Mouse (Mus musculus): ENCODE measurements at regions not wholly inside any gene's neighbourhood (a gene's known extent, or its start where the extent isn't known, plus 50 kb on each side); places are given as distances from the start of the nearest gene placed in this dataset.

- Histone ChIP-seq H3K36me3 (ENCODE audit: control insufficient read depth, insufficient read depth, low read length) (no peaks in the 10 kb centered on the region), H3K27ac (ENCODE audit: control insufficient read depth, insufficient read depth, low read length) (no peak overlapping the region), H3K27me3 (ENCODE audit: control insufficient read depth, insufficient read depth, low read length) (no peaks in the 10 kb centered on the region), H3K4me3 (ENCODE audit: control insufficient read depth, insufficient read depth, low read length) (no peak overlapping the region), H3K4me1 (replicated peaks; ENCODE audit: control insufficient read depth, insufficient read depth, low read length) (peaks cover 2% of the 10 kb centered on the region; the same call in 1 of the 2 replicates)
- no peak for TF ChIP-seq CTCF (IDR thresholded peaks at IDR 0.05; ENCODE audit: borderline replicate concordance, control insufficient read depth, extremely low read depth, insufficient read depth, low read length, poor library complexity)
- TF ChIP-seq POLR2A (IDR thresholded peaks at IDR 0.05; ENCODE audit: control insufficient read depth, extremely low read depth, insufficient read depth, low read length, poor library complexity): no peak
- 90% methylated on average over 2 of the region's 2 CpGs for WGBS
- DNase-seq: no peak
Measured at GRCm38 (mm10) chr14:72942571-72942970, 106.3 kb downstream of the Cysltr2 start.

DNA sequence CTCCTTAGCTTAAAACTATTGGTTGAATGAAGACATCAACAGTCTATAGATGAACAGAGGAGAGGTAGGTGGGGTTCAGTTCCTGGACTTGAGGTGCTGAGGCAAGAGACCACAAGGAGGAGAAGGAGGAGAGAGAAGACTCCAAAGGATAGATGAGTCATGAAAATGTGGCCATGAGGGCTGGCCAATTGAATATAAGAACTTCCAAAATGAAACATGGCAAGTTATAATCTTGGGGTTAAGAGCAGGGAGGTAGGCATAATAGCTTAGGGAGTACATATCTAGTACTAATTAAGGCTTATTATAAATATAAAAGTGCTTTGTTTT is 109.9 kb downstream of the Cysltr2 start:
- Histone ChIP-seq H3K4me1 (replicated peaks; ENCODE audit: control insufficient read depth, insufficient read depth, low read length) (peaks cover 2% of the 10 kb centered on the region; the same call in 1 of the 2 replicates), H3K27me3 (ENCODE audit: control insufficient read depth, insufficient read depth, low read length) (no peaks in the 10 kb centered on the region), H3K4me3 (ENCODE audit: control insufficient read depth, insufficient read depth, low read length) (no peak overlapping the region), H3K27ac (ENCODE audit: control insufficient read depth, insufficient read depth, low read length) (no peak overlapping the region), H3K36me3 (ENCODE audit: control insufficient read depth, insufficient read depth, low read length) (no peaks in the 10 kb centered on the region)
- TF ChIP-seq POLR2A (IDR thresholded peaks at IDR 0.05; ENCODE audit: control insufficient read depth, extremely low read depth, insufficient read depth, low read length, poor library complexity) (no peak), CTCF (IDR thresholded peaks at IDR 0.05; ENCODE audit: borderline replicate concordance, control insufficient read depth, extremely low read depth, insufficient read depth, low read length, poor library complexity) (no peak)
- DNase-seq: no peak

DNA sequence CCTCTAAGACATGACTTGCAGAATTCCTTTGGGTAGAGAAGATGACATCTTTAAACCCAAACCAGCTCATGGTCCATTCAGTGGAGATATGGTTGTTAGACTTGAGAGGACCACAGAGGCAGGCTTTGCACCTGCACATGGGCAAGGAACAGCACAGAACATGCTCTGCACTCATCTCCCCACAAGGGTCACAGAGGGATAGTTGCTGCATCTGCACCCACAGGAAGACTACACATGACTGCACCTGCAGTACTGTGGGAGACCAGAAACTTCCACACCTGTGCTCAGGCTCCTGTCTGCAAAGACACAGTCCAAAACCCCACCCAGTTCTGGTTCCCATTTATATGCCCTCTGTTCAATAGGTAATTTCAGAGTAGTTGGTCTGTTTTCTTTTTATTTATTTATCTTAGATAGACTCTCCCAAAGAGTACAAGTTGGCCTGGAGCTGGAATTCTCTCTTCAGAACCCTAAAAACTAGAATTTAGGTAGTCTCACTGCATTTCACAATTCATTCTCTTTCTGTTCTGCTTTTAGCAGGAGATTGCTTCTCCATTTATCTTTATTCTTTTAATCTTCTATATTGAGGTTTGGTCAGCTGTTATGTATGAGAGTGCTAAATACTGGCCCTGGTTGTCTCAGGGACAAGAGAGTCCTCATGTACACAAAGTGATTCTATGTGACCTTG is 110.4 kb downstream of the Cysltr2 start:
- Histone ChIP-seq H3K4me1 (replicated peaks; ENCODE audit: control insufficient read depth, insufficient read depth, low read length) (peaks cover 2% of the 10 kb centered on the region; the same call in 1 of the 2 replicates), H3K27me3 (ENCODE audit: control insufficient read depth, insufficient read depth, low read length) (no peaks in the 10 kb centered on the region), H3K36me3 (ENCODE audit: control insufficient read depth, insufficient read depth, low read length) (no peaks in the 10 kb centered on the region), H3K4me3 (ENCODE audit: control insufficient read depth, insufficient read depth, low read length) (no peak overlapping the region), H3K27ac (ENCODE audit: control insufficient read depth, insufficient read depth, low read length) (no peak overlapping the region)
- no peak for TF ChIP-seq CTCF (IDR thresholded peaks at IDR 0.05; ENCODE audit: borderline replicate concordance, control insufficient read depth, extremely low read depth, insufficient read depth, low read length, poor library complexity)
- peak; percentile 18 for DNase-seq

DNA sequence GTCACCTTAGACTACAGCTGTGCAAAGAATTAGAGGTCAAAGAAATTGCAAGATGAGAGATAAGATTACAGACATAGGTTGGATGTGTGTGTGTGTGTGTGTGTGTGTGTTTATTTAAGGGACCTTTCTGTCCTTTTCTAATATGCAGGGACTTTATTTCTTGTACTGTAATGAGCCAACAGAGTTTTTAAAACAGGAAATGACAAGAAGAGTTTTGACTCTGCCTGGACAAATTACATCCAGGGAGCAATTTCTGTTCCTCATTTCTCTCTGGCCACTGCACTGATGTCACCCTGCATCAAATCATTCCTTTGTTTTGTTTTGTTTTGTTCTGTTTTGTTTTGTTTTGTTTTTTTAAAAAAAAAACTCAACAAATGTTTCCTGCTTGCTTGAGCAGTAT is 115.3 kb downstream of the Cysltr2 start:
- Histone ChIP-seq H3K4me3 (ENCODE audit: control insufficient read depth, insufficient read depth, low read length) (no peak overlapping the region), H3K4me1 (replicated peaks; ENCODE audit: control insufficient read depth, insufficient read depth, low read length) (peaks cover 2% of the 10 kb centered on the region; the same call in 1 of the 2 replicates), H3K27me3 (ENCODE audit: control insufficient read depth, insufficient read depth, low read length) (no peaks in the 10 kb centered on the region), H3K36me3 (ENCODE audit: control insufficient read depth, insufficient read depth, low read length) (no peaks in the 10 kb centered on the region), H3K27ac (ENCODE audit: control insufficient read depth, insufficient read depth, low read length) (no peak overlapping the region)
- TF ChIP-seq CTCF (IDR thresholded peaks at IDR 0.05; ENCODE audit: borderline replicate concordance, control insufficient read depth, extremely low read depth, insufficient read depth, low read length, poor library complexity): no peak
- no peak for TF ChIP-seq POLR2A (IDR thresholded peaks at IDR 0.05; ENCODE audit: control insufficient read depth, extremely low read depth, insufficient read depth, low read length, poor library complexity)
- no peak for DNase-seq

- no peak overlapping the region for H3K4me3 ChIP-seq (ENCODE audit: control insufficient read depth, insufficient read depth, low read length)
- H3K27ac ChIP-seq (ENCODE audit: control insufficient read depth, insufficient read depth, low read length): no peak overlapping the region
- 89% methylated on average over 9 of the region's 9 CpGs for WGBS
- H3K4me1 ChIP-seq (replicated peaks; ENCODE audit: control insufficient read depth, insufficient read depth, low read length): no peaks in the 10 kb centered on the region
- no peak for DNase-seq
- no peak for TF ChIP-seq CTCF (IDR thresholded peaks at IDR 0.05; ENCODE audit: borderline replicate concordance, control insufficient read depth, extremely low read depth, insufficient read depth, low read length, poor library complexity)
- TF ChIP-seq POLR2A (IDR thresholded peaks at IDR 0.05; ENCODE audit: control insufficient read depth, extremely low read depth, insufficient read depth, low read length, poor library complexity): no peak
- no peaks in the 10 kb centered on the region for H3K27me3 ChIP-seq (ENCODE audit: control insufficient read depth, insufficient read depth, low read length)
- H3K36me3 ChIP-seq (ENCODE audit: control insufficient read depth, insufficient read depth, low read length): no peaks in the 10 kb centered on the region
Measured at GRCm38 (mm10) chr14:72932296-72932695, 116.6 kb downstream of the Cysltr2 start.

- TF ChIP-seq CTCF (IDR thresholded peaks at IDR 0.05; ENCODE audit: borderline replicate concordance, control insufficient read depth, extremely low read depth, insufficient read depth, low read length, poor library complexity) (no peak), POLR2A (IDR thresholded peaks at IDR 0.05; ENCODE audit: control insufficient read depth, extremely low read depth, insufficient read depth, low read length, poor library complexity) (no peak)
- no peak overlapping the region for H3K4me3 ChIP-seq (ENCODE audit: control insufficient read depth, insufficient read depth, low read length)
- H3K27ac ChIP-seq (ENCODE audit: control insufficient read depth, insufficient read depth, low read length): no peak overlapping the region
- H3K36me3 ChIP-seq (ENCODE audit: control insufficient read depth, insufficient read depth, low read length): no peaks in the 10 kb centered on the region
- no peaks in the 10 kb centered on the region for H3K4me1 ChIP-seq (replicated peaks; ENCODE audit: control insufficient read depth, insufficient read depth, low read length)
- DNase-seq: no peak
- no peaks in the 10 kb centered on the region for H3K27me3 ChIP-seq (ENCODE audit: control insufficient read depth, insufficient read depth, low read length)
- WGBS: 96% methylated on average over 11 of the region's 11 CpGs
Measured at GRCm38 (mm10) chr14:72901171-72901926, 147.6 kb downstream of the Cysltr2 start.
